Mouse (Mus musculus) forebrain, embryonic 14.5 days (tissue): ENCODE results near the gene 1700014D04Rik. TPM values are rescaled to one million over a fixed set of nuclear protein-coding genes. Genes with fewer than 3 reads are reported as not detected.
"Not testable (repeated sequence)": the region's sequence is repeated elsewhere in the genome, so short reads cannot be mapped to it uniquely, and the experiment has no call there.

Experiments used
- ATAC-seq: fragments of 200-750 bp; cut with Nextera tagmentation; 2 replicates; pipeline ENCODE4 v1.8.0; 2017; ENCODE audit warnings: mild to moderate bottlenecking, moderate library complexity
- DNase-seq: peaks from one replicate; pipeline ENCODE4 v3.0.0-alpha.2; 2015; ENCODE audit warnings: low spot score
- H3K27ac ChIP-seq: fragments of 300-500 bp; sonication (generic); 2 replicates; pipeline ENCODE4 v1.5.1; 2014; ENCODE audit warnings: low read depth, mild to moderate bottlenecking, control low read depth, low read length, moderate library complexity
- H3K27me3 ChIP-seq: fragments of 300-500 bp; sonication (generic); replicated peaks from 2 replicates; pipeline ENCODE4 v1.6.1; 2014; ENCODE audit warnings: low read length, control low read depth, mixed read lengths; ENCODE audit not compliant: control insufficient read depth, insufficient read depth
- H3K36me3 ChIP-seq: fragments of 300-500 bp; sonication (generic); 2 replicates; pipeline ENCODE4 v1.6.1; 2014; ENCODE audit warnings: low read length, control low read depth; ENCODE audit not compliant: control insufficient read depth, insufficient read depth
- H3K4me1 ChIP-seq: fragments of 300-500 bp; sonication (generic); 2 replicates; pipeline ENCODE4 v1.6.1; 2014; ENCODE audit warnings: antibody characterized with exemption, low read length, control low read depth; ENCODE audit not compliant: control insufficient read depth, insufficient read depth
- H3K4me2 ChIP-seq: fragments of 300-500 bp; sonication (generic); 2 replicates; pipeline ENCODE4 v1.6.1; 2014; ENCODE audit warnings: mild to moderate bottlenecking, control low read depth, low read length
- H3K4me3 ChIP-seq: fragments of 300-500 bp; sonication (generic); 2 replicates; pipeline ENCODE4 v1.5.1; 2014; ENCODE audit warnings: low read depth, low read length, control low read depth
- H3K9ac ChIP-seq: fragments of 300-500 bp; sonication (generic); 2 replicates; pipeline ENCODE4 v1.6.1; 2014; ENCODE audit warnings: mild to moderate bottlenecking, low read length, control low read depth, moderate library complexity
- H3K9me3 ChIP-seq: fragments of 300-500 bp; sonication (generic); replicated peaks from 2 replicates; pipeline ENCODE4 v1.6.1; 2016; ENCODE audit warnings: low read length, control low read depth, mixed read lengths; ENCODE audit not compliant: control insufficient read depth
- WGBS: fragments of 180-500 bp; shearing (Covaris S2); extraction: QIAGEN DNeasy Blood & Tissue Kit; methylation state at CpG from one replicate; pipeline ENCODE4 v1.1.7; 2014; 5-methylcytosine and 5-hydroxymethylcytosine counted together
- polyA plus RNA-seq: library from polyadenylated mRNA; unstranded; fragments of >200 nt; fragmentation: Nextera tagmentation; extraction: Ambion mirVana; gene quantifications from 2 replicates; pipeline ENCODE4 v1.2.1, GENCODE M21; 2014

1700014D04Rik gene
- polyA plus RNA-seq, 1 experiment from 2014 or later = not detected

DNA sequence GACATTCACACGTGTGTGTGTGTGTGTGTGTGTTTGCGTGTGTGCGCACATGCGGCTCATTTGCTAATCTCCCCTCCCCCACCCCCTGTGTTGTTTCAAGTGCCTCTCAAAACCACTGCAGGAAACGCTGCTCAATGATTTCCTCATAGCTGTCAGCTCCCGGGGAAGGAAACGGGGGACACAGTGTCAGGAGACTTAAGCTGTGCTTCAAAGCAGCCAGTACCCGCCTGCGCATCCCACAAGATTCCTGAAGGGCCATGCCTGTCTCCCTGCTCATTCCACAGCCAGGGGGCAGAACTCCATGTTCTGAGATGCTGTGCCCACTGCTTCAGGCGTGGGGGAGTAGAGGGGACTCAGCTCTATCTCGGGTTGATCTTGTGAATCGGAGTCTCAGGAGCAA is 42.0 kb downstream of the 1700014D04Rik start:
- whole genome bisulfite sequencing = 59% methylated on average over 12 of the region's 12 CpGs
- Histone ChIP-seq H3K9ac (no peak overlapping the region), H3K27me3 (no peaks in the 10 kb centered on the region), H3K4me1 (no peaks in the 10 kb centered on the region), H3K27ac (no peak overlapping the region), H3K9me3 (no peaks in the 10 kb centered on the region), H3K36me3 (no peaks in the 10 kb centered on the region), H3K4me3 (no peak overlapping the region), H3K4me2 (no peak overlapping the region; the same call in 1 of the 2 replicates)
- ATAC-seq (0 out of 2 replicates have a peak, but pooled peaks have one; percentile 37), DNase-seq (peak; percentile 46)

DNA sequence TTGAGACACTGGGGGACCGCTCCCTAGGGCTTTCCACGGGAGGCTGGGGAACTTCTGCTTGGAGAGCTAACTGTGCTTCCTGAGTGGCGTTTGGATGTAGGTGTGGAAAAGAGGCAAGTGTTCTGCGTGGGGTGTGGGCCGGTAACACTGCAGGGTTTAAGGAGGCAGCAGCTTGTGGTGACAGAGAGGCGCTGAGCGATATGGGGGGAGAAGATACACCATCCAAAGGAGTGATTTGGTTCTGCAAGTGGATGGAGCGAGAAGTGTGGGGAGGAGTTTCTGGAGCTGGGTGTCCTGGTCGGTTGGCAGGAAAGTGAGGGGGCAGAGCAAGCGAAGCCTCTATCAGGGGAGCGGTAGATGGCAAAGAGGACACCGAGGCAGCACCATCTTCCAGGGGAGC is 43.0 kb downstream of the 1700014D04Rik start:
- H3K27me3 ChIP-seq = no peaks in the 10 kb centered on the region
- no peak overlapping the region for H3K4me3 ChIP-seq
- no peaks in the 10 kb centered on the region for H3K4me1 ChIP-seq
- H3K36me3 ChIP-seq = no peaks in the 10 kb centered on the region
- no peak for ATAC-seq
- no peak overlapping the region for H3K27ac ChIP-seq
- H3K4me2 ChIP-seq = no peak overlapping the region
- H3K9me3 ChIP-seq = no peaks in the 10 kb centered on the region
- no peak overlapping the region for H3K9ac ChIP-seq
- WGBS = 84% methylated on average over 12 of the region's 12 CpGs
- no peak for DNase-seq

DNA sequence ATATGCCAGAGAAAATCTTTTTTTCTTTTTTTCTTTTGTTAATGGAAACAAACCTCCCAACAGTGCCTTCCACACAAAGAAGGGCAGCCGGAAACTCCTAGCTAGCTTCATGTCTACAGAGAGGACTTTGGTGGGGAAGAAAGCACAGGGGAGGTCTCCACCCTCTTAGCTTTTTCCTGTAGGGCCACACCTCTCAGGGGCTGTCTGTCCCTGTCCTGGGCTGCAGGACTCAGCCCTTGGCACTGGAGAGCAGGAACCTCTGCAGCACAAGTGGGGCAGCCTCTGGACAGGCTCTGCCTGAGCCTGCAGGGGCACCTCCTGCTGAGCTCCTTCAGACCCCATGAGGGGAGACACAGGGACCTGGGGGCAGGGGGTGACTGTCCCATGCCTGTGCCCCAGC is 46.4 kb downstream of the 1700014D04Rik start:
- H3K4me1 ChIP-seq, H3K4me3 ChIP-seq, ATAC-seq, H3K4me2 ChIP-seq, H3K27ac ChIP-seq, H3K27me3 ChIP-seq, H3K9ac ChIP-seq, DNase-seq, H3K36me3 ChIP-seq, H3K9me3 ChIP-seq: not testable (repeated sequence)
- 61% methylated on average over 1 of the region's 1 CpGs for WGBS

DNA sequence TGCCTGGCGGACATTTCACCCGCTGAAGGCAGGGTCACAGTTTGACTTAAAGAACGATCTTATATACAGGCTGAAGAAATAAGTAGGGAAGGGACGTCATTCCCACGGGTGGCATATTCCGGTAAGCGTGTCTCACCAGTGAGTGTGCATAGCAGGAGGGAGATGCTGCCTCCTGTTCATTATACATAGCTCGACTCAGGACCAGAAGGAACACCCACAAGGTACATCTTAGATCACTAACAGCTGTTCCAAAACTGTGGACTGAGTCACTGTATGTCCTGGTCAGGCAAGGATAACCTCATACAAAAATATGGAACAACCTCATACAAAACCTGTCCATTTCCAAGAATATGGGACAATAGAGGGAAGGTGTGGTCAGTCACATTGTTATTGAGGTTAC is 47.4 kb downstream of the 1700014D04Rik start:
- no peaks in the 10 kb centered on the region for H3K27me3 ChIP-seq
- no peaks in the 10 kb centered on the region for H3K36me3 ChIP-seq
- WGBS = 90% methylated on average over 8 of the region's 8 CpGs
- ATAC-seq (no peak), DNase-seq (no peak)
- no peaks in the 10 kb centered on the region for H3K9me3 ChIP-seq
- no peak overlapping the region for H3K27ac ChIP-seq
- no peak overlapping the region for H3K9ac ChIP-seq
- H3K4me3 ChIP-seq = no peak overlapping the region
- H3K4me1 ChIP-seq = no peaks in the 10 kb centered on the region
- no peak overlapping the region for H3K4me2 ChIP-seq

DNA sequence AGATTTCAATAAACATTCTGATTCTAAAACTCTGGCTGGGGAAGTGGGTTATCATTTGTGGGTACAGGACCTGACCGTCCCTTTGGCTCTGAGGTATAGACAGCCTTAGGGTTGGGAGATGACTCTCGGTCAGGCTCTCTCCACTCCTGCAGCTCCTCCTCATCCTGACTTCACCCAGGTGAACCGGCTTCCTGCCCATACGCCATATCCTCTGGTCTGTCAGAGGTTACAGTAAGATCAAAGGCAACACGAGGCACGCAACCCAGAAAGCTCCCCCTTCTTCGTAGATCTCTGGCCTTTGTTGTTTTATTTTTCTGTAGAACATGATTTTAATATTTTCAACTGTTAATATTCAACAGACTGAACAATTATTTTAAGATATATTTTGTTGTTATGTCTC is 50.8 kb downstream of the 1700014D04Rik start:
- Histone ChIP-seq H3K4me3 (no peak overlapping the region), H3K36me3 (no peaks in the 10 kb centered on the region), H3K27me3 (no peaks in the 10 kb centered on the region), H3K9ac (no peak overlapping the region), H3K4me1 (no peaks in the 10 kb centered on the region), H3K9me3 (no peaks in the 10 kb centered on the region), H3K4me2 (no peak overlapping the region), H3K27ac (no peak overlapping the region)
- whole genome bisulfite sequencing = 89% methylated on average over 7 of the region's 7 CpGs
- no peak for DNase-seq
- no peak for ATAC-seq

DNA sequence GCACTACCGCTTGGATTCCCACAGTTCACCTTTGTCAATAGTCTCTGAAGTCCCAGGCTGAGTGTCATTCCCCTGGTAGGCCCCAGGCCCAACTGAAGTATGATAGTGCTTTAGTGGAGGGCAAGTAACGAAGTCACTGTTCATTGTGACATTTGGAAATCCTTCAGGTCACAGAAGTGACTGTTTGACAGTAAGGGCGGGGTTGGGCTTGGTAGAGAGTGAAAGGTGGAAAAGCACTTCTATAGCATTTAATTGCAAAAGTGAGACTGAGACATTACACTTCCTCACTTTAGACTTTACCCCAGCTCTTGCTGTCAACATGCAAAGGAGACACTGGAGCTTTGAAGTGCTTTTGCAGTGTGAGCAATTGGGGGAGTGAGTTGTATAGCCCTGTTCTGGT is 52.5 kb downstream of the 1700014D04Rik start, which contains the start of gene 4921517D22Rik:
Gene 4921517D22Rik (minus strand): TSS at position 101 of the 400 bp plus-strand sequence.
- DNase-seq (no peak), ATAC-seq (no peak)
- Histone ChIP-seq H3K27me3 (no peaks in the 10 kb centered on the region), H3K4me3 (no peak within 1 kb of the TSS), H3K9ac (no peak within 1 kb of the TSS), H3K36me3 (no peaks in the 10 kb centered on the region), H3K27ac (no peak within 1 kb of the TSS), H3K9me3 (no peaks in the 10 kb centered on the region), H3K4me1 (no peaks in the 10 kb centered on the region), H3K4me2 (no peak within 1 kb of the TSS)
- 88% methylated on average over 3 of the region's 3 CpGs for WGBS

DNA sequence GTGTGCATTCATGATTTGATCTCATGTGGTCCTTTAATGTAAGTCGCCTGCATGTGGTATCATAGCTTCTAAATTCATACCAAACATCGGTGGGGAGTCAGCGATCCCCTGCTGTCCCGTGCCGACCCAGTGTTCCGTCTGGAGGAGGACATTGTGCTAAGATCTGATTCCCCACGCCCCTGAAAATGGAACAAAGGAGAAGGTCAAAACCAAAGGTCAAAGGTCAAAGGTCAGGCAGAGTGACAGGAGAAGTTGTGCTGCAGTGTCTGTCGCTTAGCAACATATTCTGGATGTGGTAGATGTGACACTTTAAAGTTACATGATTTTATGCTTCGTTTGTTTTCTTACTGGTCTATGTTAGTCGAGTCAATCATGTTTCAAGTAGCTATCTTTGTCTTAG is 55.1 kb downstream of the 1700014D04Rik start:
- ATAC-seq (no peak), DNase-seq (no peak)
- Histone ChIP-seq H3K36me3 (no peaks in the 10 kb centered on the region), H3K4me1 (no peaks in the 10 kb centered on the region), H3K4me2 (no peak overlapping the region), H3K27ac (no peak overlapping the region), H3K9ac (no peak overlapping the region), H3K9me3 (no peaks in the 10 kb centered on the region), H3K4me3 (no peak overlapping the region), H3K27me3 (no peaks in the 10 kb centered on the region)
- 44% methylated on average over 10 of the region's 10 CpGs for WGBS

Other genes starting within 250 kb of the 1700014D04Rik start
- gene Agtpbp1, start 161.5 kb downstream of the 1700014D04Rik start, polyA plus RNA-seq = 51.8 and 69.6 TPM in 2 replicates
- 152 and 157 TPM in 2 replicates for gene Naa35, start 161.5 kb downstream of the 1700014D04Rik start, polyA plus RNA-seq
- 50.1 and 57.7 TPM in 2 replicates for gene Golm1, start 70.9 kb downstream of the 1700014D04Rik start, polyA plus RNA-seq
- not detected in 2 replicates for gene 4921517D22Rik, start 52.6 kb downstream of the 1700014D04Rik start, polyA plus RNA-seq
- not detected in 2 replicates for gene Spata31d1a, start 36.4 kb downstream of the 1700014D04Rik start, polyA plus RNA-seq
- not detected in 2 replicates for gene Spata31d1b, start 34.5 kb downstream of the 1700014D04Rik start, polyA plus RNA-seq
- not detected in 2 replicates for gene Spata31d1d, start 15.0 kb downstream of the 1700014D04Rik start, polyA plus RNA-seq
- 178 and 191 TPM in 2 replicates for gene Isca1, start 23.1 kb upstream of the 1700014D04Rik start, polyA plus RNA-seq
- not detected in 2 replicates for gene Gm49354, start 35.5 kb upstream of the 1700014D04Rik start, polyA plus RNA-seq
- 33.5 and 43.0 TPM in 2 replicates for gene Tut7, start 76.4 kb upstream of the 1700014D04Rik start, polyA plus RNA-seq